Mouse (Mus musculus) retina, adult 2 months (tissue): Measurements from ENCODE around the gene Fto.

Source experiments
- DNase-seq: peaks from one replicate; pipeline ENCODE4 v3.0.0-alpha.2; 2012; ENCODE audit warnings: low read depth, low spot score

Gene Fto

DNA sequence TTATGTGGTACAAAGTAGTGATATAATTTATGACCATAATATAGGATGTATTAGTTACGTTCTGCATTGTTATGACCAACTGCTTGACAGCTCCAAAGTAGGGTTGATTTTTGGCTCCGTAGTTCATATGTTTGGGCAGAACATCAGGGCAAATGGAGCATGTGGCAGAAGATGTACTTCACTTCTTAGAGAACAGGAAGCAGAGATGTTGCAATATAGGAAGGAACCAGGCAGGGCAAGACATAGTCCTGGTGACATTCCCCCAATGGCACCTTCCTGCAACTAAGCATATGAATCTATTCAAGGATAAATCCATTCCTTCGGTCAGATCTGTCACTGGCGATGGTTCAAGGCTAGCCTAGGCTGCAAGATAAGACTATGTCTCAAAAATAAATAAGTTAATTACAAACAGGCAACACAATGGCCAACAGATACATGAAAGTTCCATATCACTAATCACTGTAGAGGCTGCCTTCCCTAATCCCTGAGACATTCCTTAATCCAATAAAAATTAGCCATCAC lies 44.2 kb downstream of the Fto start:
- no peak for DNase-seq

GRCm38 (mm10) chr8:91358016-91358415 lies 44.7 kb downstream of the Fto start:
- no peak for DNase-seq

- DNase-seq = no peak
Observed at GRCm38 (mm10) chr8:91359511-91359910, 46.2 kb downstream of the Fto start.

DNA sequence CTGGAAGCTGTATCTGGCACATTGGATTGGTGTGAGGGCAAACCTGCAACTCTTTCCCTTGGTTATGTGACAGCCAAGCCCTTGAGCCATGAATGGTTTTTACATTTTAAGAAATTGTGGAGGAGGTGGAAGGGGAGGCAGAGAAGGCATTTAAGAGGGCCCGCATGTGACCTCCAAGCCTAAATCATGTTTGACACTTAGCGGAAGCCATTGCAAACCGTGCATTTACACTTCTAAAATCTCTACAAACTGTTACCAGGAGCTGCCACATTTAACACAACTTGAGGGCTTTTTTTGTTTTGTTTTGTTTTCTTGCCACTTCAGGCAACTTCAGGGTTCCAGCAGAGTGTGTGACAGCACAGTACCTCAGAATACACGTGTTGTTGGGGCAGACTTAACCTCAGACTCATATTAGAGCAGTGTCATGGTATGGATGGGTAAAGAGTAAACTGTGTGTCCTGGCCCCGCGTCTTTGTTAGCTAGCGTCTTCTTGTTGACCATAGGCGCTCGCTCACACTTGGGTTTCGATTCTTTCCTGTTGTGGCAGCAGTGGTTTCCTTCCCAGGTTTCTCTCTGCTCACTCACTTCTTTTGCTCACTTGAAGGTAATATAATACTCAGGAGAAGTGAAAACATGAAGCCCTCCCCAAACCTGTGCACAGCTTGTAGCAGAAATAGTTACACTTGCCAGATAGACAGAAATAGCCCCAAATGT lies 47.5 kb downstream of the Fto start:
- no peak for DNase-seq

- DNase-seq = no peak
Observed at GRCm38 (mm10) chr8:91363272-91363860, 50.0 kb downstream of the Fto start.

DNA sequence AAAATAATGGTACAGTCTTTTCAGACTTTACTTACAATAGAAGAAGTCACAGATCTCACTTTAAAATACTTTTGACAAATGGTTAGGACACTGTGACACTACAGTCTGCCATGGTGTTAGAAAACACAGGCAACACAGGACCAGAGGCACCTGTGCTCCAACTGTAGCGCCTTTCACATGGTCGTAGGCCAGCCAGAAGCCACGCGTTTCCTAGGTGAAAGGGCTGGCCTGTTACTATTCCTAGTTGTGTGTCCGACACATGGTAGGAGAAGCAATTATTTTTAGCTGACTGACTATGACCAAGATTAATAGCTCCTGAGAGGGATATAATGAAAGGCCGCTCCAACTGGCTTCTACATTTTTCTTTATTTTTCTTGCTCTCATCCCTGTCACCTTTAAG lies 50.9 kb downstream of the Fto start:
- DNase-seq = no peak

- no peak for DNase-seq
Observed at GRCm38 (mm10) chr8:91365804-91366203, 52.5 kb downstream of the Fto start.

DNA sequence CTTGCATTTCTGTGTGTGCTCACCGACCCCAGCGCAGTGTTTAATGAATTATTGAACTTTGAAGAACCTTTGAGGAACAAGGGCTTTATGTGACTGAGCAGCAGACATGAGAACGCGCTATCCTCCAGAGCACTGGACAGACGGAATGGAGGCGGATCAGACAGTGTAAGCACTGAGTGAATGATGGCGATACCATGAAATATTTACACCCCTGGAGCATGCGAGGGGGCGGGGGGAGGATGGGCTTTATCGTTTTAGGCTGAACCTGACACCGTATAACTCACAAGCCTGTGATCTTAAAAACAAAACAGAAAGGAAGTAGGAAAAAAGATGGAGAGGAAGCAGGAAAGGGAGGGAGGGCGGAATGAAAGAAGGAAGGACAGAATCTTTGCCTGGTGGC lies 57.6 kb downstream of the Fto start:
- DNase-seq = no peak

DNA sequence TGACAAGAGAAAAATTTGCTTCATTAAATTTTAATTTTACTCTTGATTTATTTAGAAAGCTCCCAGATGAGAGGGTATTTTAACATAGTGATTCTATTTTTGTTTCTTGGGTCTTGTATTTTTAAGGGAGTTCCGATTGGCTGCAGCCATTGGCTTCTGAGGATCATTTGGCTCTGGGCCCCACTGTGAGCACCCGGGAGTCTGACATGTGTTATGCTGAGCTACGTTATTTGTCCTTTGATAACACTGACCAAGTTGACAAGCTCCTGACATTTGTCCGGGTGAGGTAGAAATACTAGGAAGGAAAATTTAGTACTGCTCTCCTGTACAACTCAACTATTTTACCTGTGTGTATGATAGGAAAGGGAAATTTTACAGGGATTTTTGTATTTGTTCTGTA lies 58.7 kb downstream of the Fto start:
- DNase-seq = no peak

DNA sequence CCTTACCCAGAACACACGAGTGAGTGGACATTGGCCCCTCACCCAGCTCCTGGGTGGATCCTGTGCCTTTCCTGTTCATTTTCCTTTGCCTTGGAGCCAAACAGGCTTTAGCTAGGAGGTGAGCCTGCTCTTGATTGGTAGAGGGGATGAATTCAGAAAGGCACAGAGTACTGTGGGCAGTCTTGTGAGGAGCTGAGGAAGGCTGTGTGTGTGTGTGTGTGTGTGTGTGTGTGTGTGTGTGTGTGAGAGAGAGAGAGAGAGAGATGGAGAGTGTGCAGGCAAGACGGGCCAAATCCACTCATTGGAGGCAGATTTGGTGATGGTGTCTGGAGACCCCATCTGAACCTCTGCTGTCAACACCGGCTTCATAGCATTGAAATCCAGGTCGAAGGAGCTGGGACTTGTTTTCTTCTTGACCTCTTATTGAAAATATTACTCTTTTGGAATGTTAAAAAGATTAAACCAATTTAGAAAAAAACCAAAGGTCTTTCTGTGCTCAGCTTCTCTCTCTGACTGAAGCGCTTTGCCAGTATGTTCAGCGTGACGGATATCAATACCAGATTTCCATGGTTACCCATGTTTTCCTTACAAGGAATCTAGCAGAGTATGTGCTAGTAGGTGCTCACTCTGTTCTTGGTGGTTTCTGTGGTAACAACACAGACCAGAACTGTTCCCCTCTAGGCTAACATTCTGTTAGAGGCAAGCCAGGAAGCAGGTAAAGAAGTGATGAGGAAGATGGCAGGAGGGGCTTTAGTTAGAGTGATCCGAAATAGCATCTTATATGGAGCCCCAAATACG lies 59.7 kb downstream of the Fto start:
- DNase-seq = no peak

GRCm38 (mm10) chr8:91375054-91375938 lies 62.0 kb downstream of the Fto start:
- DNase-seq = no peak

- no peak for DNase-seq
Observed at GRCm38 (mm10) chr8:91376785-91377184, 63.5 kb downstream of the Fto start.

- DNase-seq = no peak
Observed at GRCm38 (mm10) chr8:91377275-91377674, 64.0 kb downstream of the Fto start.

GRCm38 (mm10) chr8:91378846-91379499 lies 65.6 kb downstream of the Fto start:
- peak; percentile 32 for DNase-seq

GRCm38 (mm10) chr8:91380796-91381542 lies 67.6 kb downstream of the Fto start:
- DNase-seq = no peak

GRCm38 (mm10) chr8:91381543-91382106 lies 68.3 kb downstream of the Fto start:
- no peak for DNase-seq

DNA sequence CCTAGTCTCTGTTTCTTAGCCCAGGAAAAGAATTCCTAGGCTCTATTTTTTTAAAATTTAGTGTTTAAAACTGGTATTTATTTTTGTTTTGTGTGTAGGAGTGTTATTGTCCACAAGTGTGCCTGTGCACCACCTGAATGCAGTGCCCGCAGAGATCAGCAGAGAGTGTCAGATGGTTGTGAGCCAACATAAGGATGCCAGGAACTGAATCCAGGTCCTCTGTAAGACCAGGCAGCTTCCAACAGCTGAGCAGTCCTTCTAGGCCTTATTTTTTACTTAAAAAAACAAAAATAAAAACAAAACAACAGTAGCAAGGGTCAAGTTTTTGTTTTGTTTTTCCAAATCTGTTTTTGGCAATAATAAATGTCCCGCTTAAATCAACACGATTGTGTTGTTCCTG lies 69.9 kb downstream of the Fto start:
- no peak for DNase-seq

- no peak for DNase-seq
Observed at GRCm38 (mm10) chr8:91383811-91384210, 70.5 kb downstream of the Fto start.

GRCm38 (mm10) chr8:91384389-91384788 lies 71.1 kb downstream of the Fto start:
- no peak for DNase-seq

GRCm38 (mm10) chr8:91385808-91386207 lies 72.5 kb downstream of the Fto start:
- DNase-seq = no peak
